Mouse (Mus musculus) brain, adult 10 weeks (tissue): ENCODE results near the gene Setd3. TPM values are rescaled to one million over a fixed set of nuclear protein-coding genes. Genes with fewer than 3 reads are reported as not detected.

ENCODE experiments used
- polyA plus RNA-seq: library from polyadenylated mRNA; stranded (reverse); fragments of 350-450 nt; fragmentation: Illumina TruSeq; extraction: RNeasy Lipid Tissue Mini Kit (QIAGEN cat#74804); gene quantifications from one replicate; pipeline ENCODE4 v1.2.3, GENCODE M21; 2015; ENCODE audit warnings: low read depth, low replicate concordance

Gene Setd3
- 160 TPM for polyA plus RNA-seq

GRCm38 (mm10) chr12:108179246-108179320 is at the start of gene Setd3:
Gene Setd3, minus strand, starts transcription at chr12:108179314.

GRCm38 (mm10) chr12:108179321-108180266 is 480 bp upstream of the Setd3 start, which contains the start of gene Ccnk:
Gene Ccnk, plus strand, starts transcription at chr12:108179579.

Other genes starting within 250 kb of the Setd3 start
- 23.7 TPM for gene Bcl11b, start 175.7 kb downstream of the Setd3 start, polyA plus RNA-seq
- gene Ccnk, start 265 bp upstream of the Setd3 start, polyA plus RNA-seq = 17.9 TPM
- gene Ccdc85c, start 96.1 kb upstream of the Setd3 start, polyA plus RNA-seq = 32.0 TPM
- 5.4 TPM for gene Hhipl1, start 127.0 kb upstream of the Setd3 start, polyA plus RNA-seq
- gene Cyp46a1, start 155.1 kb upstream of the Setd3 start, polyA plus RNA-seq = 228 TPM
- 68.9 TPM for gene Eml1, start 191.6 kb upstream of the Setd3 start, polyA plus RNA-seq